Mouse (Mus musculus) erythroblast, embryonic 14.5 days (primary cell): Measurements from ENCODE around the gene Foxe1.

Experiments used
- GATA1 ChIP-seq: IDR thresholded peaks from 2 replicates; pipeline ENCODE4 v1.6.1; 2012; ENCODE audit warnings: low read length, inconsistent platforms, mixed read lengths
- TAL1 ChIP-seq: IDR thresholded peaks from 3 replicates; pipeline ENCODE4 v1.6.1; 2012; ENCODE audit warnings: low read length, inconsistent platforms, mixed read lengths

GRCm38 (mm10) chr4:46367487-46367959 is 24.1 kb downstream of the Foxe1 start:
- TF ChIP-seq GATA1 (no peak), TAL1 (no peak)
